Mouse (Mus musculus) intestine, embryonic 14.5 days (tissue): ENCODE results near the gene Pank1. TPM values are rescaled to one million over a fixed set of nuclear protein-coding genes. Genes with fewer than 3 reads are reported as not detected.
A peak's percentile ranks its signal among the peaks of the same experiment; 100 is the strongest.

ENCODE experiments used
- ATAC-seq: fragments of 200-750 bp; cut with Nextera tagmentation; replicated peaks from 2 replicates; pipeline ENCODE4 v1.8.0; 2017; ENCODE audit warnings: low read depth, moderate number of reproducible peaks, moderate TSS enrichment, moderate library complexity; ENCODE audit not compliant: low FRiP score, low TSS enrichment
- DNase-seq: peaks from one replicate; pipeline ENCODE4 v3.0.0-alpha.2; 2018; ENCODE audit warnings: low spot score
- H3K27ac ChIP-seq: fragments of 300-500 bp; sonication (generic); 2 replicates; pipeline ENCODE4 v1.5.1; 2014; ENCODE audit warnings: low read depth, mild to moderate bottlenecking, control low read depth
- H3K27me3 ChIP-seq: fragments of 300-500 bp; sonication (generic); replicated peaks from 2 replicates; pipeline ENCODE4 v1.6.1; 2014; ENCODE audit warnings: low read length, control low read depth; ENCODE audit not compliant: control insufficient read depth, insufficient read depth
- H3K36me3 ChIP-seq: fragments of 300-500 bp; sonication (generic); 2 replicates; pipeline ENCODE4 v1.6.1; 2014; ENCODE audit warnings: low read length, control low read depth; ENCODE audit not compliant: control insufficient read depth, insufficient read depth
- H3K4me1 ChIP-seq: fragments of 300-500 bp; sonication (generic); replicated peaks from 2 replicates; pipeline ENCODE4 v1.6.1; 2014; ENCODE audit warnings: low read length, control low read depth, mixed read lengths; ENCODE audit not compliant: control insufficient read depth, insufficient read depth
- H3K4me2 ChIP-seq: fragments of 300-500 bp; sonication (generic); 2 replicates; pipeline ENCODE4 v1.6.1; 2014; ENCODE audit warnings: low read length
- H3K4me3 ChIP-seq: fragments of 300-500 bp; sonication (generic); 2 replicates; pipeline ENCODE4 v1.5.1; 2014; ENCODE audit warnings: low read depth, low read length, control low read depth, mixed read lengths
- H3K9ac ChIP-seq: fragments of 300-500 bp; sonication (generic); 2 replicates; pipeline ENCODE4 v1.6.1; 2014; ENCODE audit warnings: mild to moderate bottlenecking, low read length
- H3K9me3 ChIP-seq: fragments of 300-500 bp; sonication (generic); 2 replicates; pipeline ENCODE4 v1.6.1; 2016; ENCODE audit warnings: low read length, control low read depth; ENCODE audit not compliant: control insufficient read depth
- WGBS: fragments of 180-500 bp; shearing (Covaris S2); extraction: QIAGEN DNeasy Blood & Tissue Kit; methylation state at CpG from one replicate; pipeline ENCODE4 v1.1.7; 2014; 5-methylcytosine and 5-hydroxymethylcytosine counted together
- polyA plus RNA-seq: library from polyadenylated mRNA; unstranded; fragments of >200 nt; fragmentation: Nextera tagmentation; extraction: Ambion mirVana; gene quantifications from 2 replicates; pipeline ENCODE4 v1.2.1, GENCODE M21; 2014

The Pank1 gene
- polyA plus RNA-seq, 1 experiment from 2014 or later: 10.6 TPM

GRCm38 (mm10) chr19:34846005-34846404, 33.2 kb downstream of the Pank1 start:
- Histone ChIP-seq H3K27me3 (no peaks in the 10 kb centered on the region), H3K9ac (no peak overlapping the region), H3K36me3 (no peaks in the 10 kb centered on the region), H3K4me2 (peak overlapping the region; percentile 30; the same call in 1 of the 2 replicates), H3K4me3 (no peak overlapping the region), H3K4me1 (0 out of 2 replicates have a peak, but pooled peaks cover 4% of the 10 kb centered on the region), H3K27ac (no peak overlapping the region), H3K9me3 (no peaks in the 10 kb centered on the region)
- ATAC-seq (0 out of 2 replicates have a peak, but pooled peaks have one; percentile 18), DNase-seq (no peak)
- 57% methylated on average over 7 of the region's 7 CpGs for WGBS

DNA sequence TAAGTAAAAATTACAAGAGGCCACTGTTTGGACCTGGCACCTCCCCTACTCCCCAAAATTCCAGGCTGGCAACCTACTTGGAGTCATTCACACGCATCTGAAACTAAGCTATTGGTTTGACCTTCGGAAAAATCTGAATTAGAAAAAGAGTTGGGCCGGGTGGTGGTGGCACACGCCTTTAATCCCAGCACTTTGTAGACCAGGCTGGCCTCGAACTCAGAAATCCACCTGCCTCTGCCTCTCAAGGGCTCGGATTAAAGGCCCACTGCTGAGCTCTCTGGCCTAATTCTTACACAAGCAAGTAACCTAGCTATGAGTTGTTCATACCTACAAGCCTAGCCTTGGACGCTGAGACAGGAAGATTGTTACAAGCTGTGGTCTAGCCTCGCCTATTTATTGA, 33.9 kb downstream of the Pank1 start:
- no peak for DNase-seq
- H3K9me3 ChIP-seq: no peaks in the 10 kb centered on the region
- no peak overlapping the region for H3K27ac ChIP-seq
- WGBS: 94% methylated on average over 7 of the region's 8 CpGs
- no peak overlapping the region for H3K4me2 ChIP-seq
- peaks cover 3% of the 10 kb centered on the region; the same call in 1 of the 2 replicates for H3K36me3 ChIP-seq
- no peak overlapping the region for H3K4me3 ChIP-seq
- no peaks in the 10 kb centered on the region for H3K27me3 ChIP-seq
- 0 out of 2 replicates have a peak, but pooled peaks cover 4% of the 10 kb centered on the region for H3K4me1 ChIP-seq
- H3K9ac ChIP-seq: no peak overlapping the region
- ATAC-seq: no peak

GRCm38 (mm10) chr19:34844760-34845159, 34.5 kb downstream of the Pank1 start:
- H3K9me3 ChIP-seq: no peaks in the 10 kb centered on the region
- no peak overlapping the region for H3K4me2 ChIP-seq
- 0 out of 2 replicates have a peak, but pooled peaks cover 4% of the 10 kb centered on the region for H3K4me1 ChIP-seq
- ATAC-seq (no peak), DNase-seq (no peak)
- 83% methylated on average over 5 of the region's 5 CpGs for WGBS
- H3K36me3 ChIP-seq: peaks cover 5% of the 10 kb centered on the region; the same call in 1 of the 2 replicates
- H3K27me3 ChIP-seq: no peaks in the 10 kb centered on the region
- H3K27ac ChIP-seq: no peak overlapping the region
- H3K9ac ChIP-seq: no peak overlapping the region
- no peak overlapping the region for H3K4me3 ChIP-seq

DNA sequence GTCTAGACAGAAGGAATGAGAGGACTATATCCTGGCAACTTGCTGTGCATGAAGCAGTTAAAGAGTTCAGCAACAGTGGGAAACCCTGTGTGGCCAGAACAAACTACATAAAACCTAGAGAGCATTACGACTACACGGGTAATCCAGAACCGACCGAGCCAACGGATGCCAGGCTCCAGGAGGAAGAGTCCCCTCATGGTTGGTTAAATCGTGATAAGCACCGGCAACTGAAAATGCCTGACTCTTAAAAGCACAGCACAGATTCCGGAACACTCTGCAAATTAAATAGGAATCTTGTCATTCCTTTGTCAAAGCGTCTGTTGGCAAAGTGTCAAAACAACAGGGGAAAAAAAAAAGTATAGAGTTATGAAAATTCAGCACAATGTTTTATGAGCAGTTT, 35.2 kb downstream of the Pank1 start:
- no peak overlapping the region for H3K9ac ChIP-seq
- H3K4me3 ChIP-seq: no peak overlapping the region
- H3K27me3 ChIP-seq: no peaks in the 10 kb centered on the region
- no peak for ATAC-seq
- 82% methylated on average over 9 of the region's 9 CpGs for WGBS
- no peak overlapping the region for H3K4me2 ChIP-seq
- 0 out of 2 replicates have a peak, but pooled peaks cover 4% of the 10 kb centered on the region for H3K4me1 ChIP-seq
- no peaks in the 10 kb centered on the region for H3K9me3 ChIP-seq
- H3K27ac ChIP-seq: no peak overlapping the region
- peaks cover 5% of the 10 kb centered on the region; the same call in 1 of the 2 replicates for H3K36me3 ChIP-seq
- DNase-seq: no peak

GRCm38 (mm10) chr19:34841719-34842506, 37.3 kb downstream of the Pank1 start:
- Histone ChIP-seq H3K4me2 (no peak overlapping the region), H3K36me3 (peaks cover 5% of the 10 kb centered on the region; the same call in 1 of the 2 replicates), H3K4me1 (0 out of 2 replicates have a peak, but pooled peaks cover 4% of the 10 kb centered on the region), H3K27me3 (no peaks in the 10 kb centered on the region), H3K27ac (no peak overlapping the region), H3K9ac (no peak overlapping the region), H3K4me3 (no peak overlapping the region), H3K9me3 (no peaks in the 10 kb centered on the region)
- DNase-seq: no peak
- no peak for ATAC-seq
- 36% methylated on average over 9 of the region's 9 CpGs for WGBS

DNA sequence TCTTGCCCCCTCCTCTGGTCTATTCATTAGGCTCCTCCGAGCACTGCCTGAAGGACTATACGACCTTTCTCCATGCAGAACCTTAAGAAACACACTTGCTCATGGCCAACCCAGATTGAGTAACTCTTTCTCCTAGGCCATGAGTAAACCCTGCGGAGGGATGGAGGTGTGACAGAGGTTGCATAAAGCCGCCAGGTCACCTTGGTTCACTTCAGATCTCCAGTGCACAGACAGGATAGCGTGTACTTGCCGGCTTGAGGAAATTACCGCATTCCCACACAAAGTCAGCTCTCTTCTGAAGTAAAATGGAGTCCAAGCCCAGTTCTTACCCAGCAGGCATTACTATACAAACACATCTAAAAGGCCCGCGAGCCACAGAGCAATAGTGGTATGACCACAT, 40.6 kb downstream of the Pank1 start:
- Histone ChIP-seq H3K36me3 (peaks cover 5% of the 10 kb centered on the region; the same call in 1 of the 2 replicates), H3K4me1 (no peaks in the 10 kb centered on the region), H3K27ac (no peak overlapping the region), H3K9me3 (no peaks in the 10 kb centered on the region), H3K4me2 (no peak overlapping the region), H3K9ac (no peak overlapping the region), H3K4me3 (no peak overlapping the region), H3K27me3 (no peaks in the 10 kb centered on the region)
- ATAC-seq (no peak), DNase-seq (no peak)
- 96% methylated on average over 9 of the region's 9 CpGs for WGBS

DNA sequence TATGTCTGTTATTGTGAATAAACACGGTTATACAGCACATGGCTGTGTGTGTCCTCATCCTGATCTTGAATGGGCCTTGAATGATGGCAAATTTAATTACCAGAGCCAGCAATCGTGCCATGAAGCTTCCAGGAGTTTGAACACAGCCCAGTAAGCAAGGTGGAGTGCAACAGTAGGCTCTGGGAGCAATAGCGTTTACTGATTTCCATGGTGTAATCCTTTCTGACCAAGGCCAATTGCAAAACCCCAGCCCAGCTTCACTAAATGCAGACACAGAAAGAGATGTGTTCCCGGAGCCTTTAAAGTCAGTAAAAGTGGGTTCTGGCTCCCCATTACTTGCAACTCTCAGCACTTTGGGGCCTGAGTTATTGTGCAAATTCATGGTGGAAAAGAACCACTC, 47.6 kb downstream of the Pank1 start:
- no peak overlapping the region for H3K9ac ChIP-seq
- H3K27me3 ChIP-seq: no peaks in the 10 kb centered on the region
- ATAC-seq: no peak
- no peaks in the 10 kb centered on the region for H3K4me1 ChIP-seq
- 86% methylated on average over 4 of the region's 4 CpGs for WGBS
- H3K9me3 ChIP-seq: no peaks in the 10 kb centered on the region
- no peak overlapping the region for H3K4me2 ChIP-seq
- H3K27ac ChIP-seq: no peak overlapping the region
- no peak overlapping the region for H3K4me3 ChIP-seq
- no peak for DNase-seq
- no peaks in the 10 kb centered on the region for H3K36me3 ChIP-seq

- DNase-seq: no peak
- WGBS: 84% methylated on average over 5 of the region's 5 CpGs
- no peaks in the 10 kb centered on the region for H3K27me3 ChIP-seq
- H3K27ac ChIP-seq: no peak overlapping the region
- no peak overlapping the region for H3K9ac ChIP-seq
- H3K36me3 ChIP-seq: peaks cover 2% of the 10 kb centered on the region; the same call in 1 of the 2 replicates
- ATAC-seq: no peak
- no peak overlapping the region for H3K4me3 ChIP-seq
- no peak overlapping the region for H3K4me2 ChIP-seq
- no peaks in the 10 kb centered on the region for H3K9me3 ChIP-seq
- H3K4me1 ChIP-seq: no peaks in the 10 kb centered on the region
Measured at GRCm38 (mm10) chr19:34827916-34828635, 51.2 kb downstream of the Pank1 start.
